Mouse (Mus musculus) hindbrain, embryonic 10.5 days (tissue): Measurements from ENCODE around the gene Aven. TPM values are rescaled to one million over a fixed set of nuclear protein-coding genes. Genes with fewer than 3 reads are reported as not detected.
A peak's percentile ranks its signal among the peaks of the same experiment; 100 is the strongest.

ENCODE experiments used
- DNase-seq: peaks from one replicate; pipeline ENCODE4 v3.0.0-alpha.2; 2017; ENCODE audit warnings: low spot score
- H3K27ac ChIP-seq: fragments of 300-500 bp; sonication (generic); 2 replicates; pipeline ENCODE4 v1.5.1; 2016; ENCODE audit warnings: mild to moderate bottlenecking, moderate library complexity
- H3K27me3 ChIP-seq: fragments of 300-500 bp; sonication (generic); 2 replicates; pipeline ENCODE4 v1.6.1; 2016; ENCODE audit warnings: mild to moderate bottlenecking; ENCODE audit not compliant: poor library complexity, insufficient read depth, severe bottlenecking
- H3K36me3 ChIP-seq: fragments of 300-500 bp; sonication (generic); 2 replicates; pipeline ENCODE4 v1.6.1; 2016; ENCODE audit warnings: mild to moderate bottlenecking, moderate library complexity
- H3K4me1 ChIP-seq: fragments of 300-500 bp; sonication (generic); replicated peaks from 2 replicates; pipeline ENCODE4 v1.6.1; 2016; ENCODE audit warnings: mild to moderate bottlenecking
- H3K4me3 ChIP-seq: fragments of 300-500 bp; sonication (generic); 2 replicates; pipeline ENCODE4 v1.5.1; 2016; ENCODE audit warnings: mild to moderate bottlenecking, moderate library complexity
- H3K9me3 ChIP-seq: fragments of 300-500 bp; sonication (generic); 2 replicates; pipeline ENCODE4 v1.6.1; 2016; ENCODE audit warnings: mild to moderate bottlenecking, moderate library complexity
- WGBS: fragments of 180-500 bp; shearing (Covaris S2); methylation state at CpG from one replicate; pipeline ENCODE4 v1.1.7; 2016; 5-methylcytosine and 5-hydroxymethylcytosine counted together
- polyA plus RNA-seq: library from polyadenylated mRNA; unstranded; fragments of >200 nt; fragmentation: Nextera tagmentation; extraction: Ambion mirVana; gene quantifications from 2 replicates; pipeline ENCODE4 v1.2.1, GENCODE M21; 2016

Aven gene
- polyA plus RNA-seq, 1 experiment from 2014 or later, result 7.4 TPM

GRCm38 (mm10) chr2:112497851-112498250 lies 5.1 kb downstream of the Aven start:
- Histone ChIP-seq H3K4me3 (no peak overlapping the region), H3K36me3 (no peaks in the 10 kb centered on the region), H3K27me3 (no peaks in the 10 kb centered on the region), H3K9me3 (no peaks in the 10 kb centered on the region), H3K27ac (no peak overlapping the region), H3K4me1 (peaks cover 19% of the 10 kb centered on the region)
- 76% methylated on average over 7 of the region's 7 CpGs for WGBS
- no peak for DNase-seq

GRCm38 (mm10) chr2:112501209-112501608 lies 8.4 kb downstream of the Aven start:
- Histone ChIP-seq H3K4me1 (peaks cover 9% of the 10 kb centered on the region), H3K4me3 (no peak overlapping the region), H3K27me3 (no peaks in the 10 kb centered on the region), H3K9me3 (no peaks in the 10 kb centered on the region), H3K27ac (no peak overlapping the region; the same call in 1 of the 2 replicates), H3K36me3 (no peaks in the 10 kb centered on the region)
- WGBS, result 10% methylated on average over 6 of the region's 6 CpGs
- peak; percentile 70 for DNase-seq

DNA sequence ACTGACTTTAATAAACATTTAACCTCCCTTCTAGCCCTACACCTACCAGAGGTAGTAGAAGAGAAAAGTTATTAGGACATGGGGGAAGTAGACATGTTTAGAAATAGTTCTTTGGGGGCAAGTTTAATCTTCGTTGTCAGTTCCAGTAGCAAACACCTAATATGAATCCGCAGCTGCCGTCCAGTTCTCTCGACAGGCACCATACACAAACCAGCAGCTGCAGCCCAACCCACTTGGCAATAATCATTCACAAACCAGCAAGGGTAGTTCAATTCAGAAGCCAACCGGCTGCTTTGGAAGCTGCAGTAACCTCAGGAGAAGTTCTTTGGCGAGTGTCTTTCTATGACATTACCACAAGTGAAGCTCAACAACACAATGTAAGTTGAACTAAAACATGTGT lies 11.2 kb downstream of the Aven start:
- Histone ChIP-seq H3K4me1 (peaks cover 9% of the 10 kb centered on the region), H3K27me3 (no peaks in the 10 kb centered on the region), H3K27ac (no peak overlapping the region), H3K4me3 (no peak overlapping the region), H3K36me3 (no peaks in the 10 kb centered on the region), H3K9me3 (no peaks in the 10 kb centered on the region)
- WGBS, result 92% methylated on average over 6 of the region's 6 CpGs
- DNase-seq, result no peak

- Histone ChIP-seq H3K36me3 (no peaks in the 10 kb centered on the region), H3K4me1 (no peaks in the 10 kb centered on the region), H3K27ac (no peak overlapping the region), H3K27me3 (no peaks in the 10 kb centered on the region), H3K4me3 (no peak overlapping the region), H3K9me3 (no peaks in the 10 kb centered on the region)
- 84% methylated on average over 5 of the region's 5 CpGs for WGBS
- no peak for DNase-seq
Observed at GRCm38 (mm10) chr2:112506841-112507435, 14.2 kb downstream of the Aven start.

- Histone ChIP-seq H3K27me3 (no peaks in the 10 kb centered on the region), H3K36me3 (no peaks in the 10 kb centered on the region), H3K9me3 (no peaks in the 10 kb centered on the region), H3K4me1 (no peaks in the 10 kb centered on the region), H3K27ac (no peak overlapping the region), H3K4me3 (no peak overlapping the region)
- 95% methylated on average over 1 of the region's 1 CpGs for WGBS
- DNase-seq, result no peak
Observed at GRCm38 (mm10) chr2:112507444-112507843, 14.7 kb downstream of the Aven start.

DNA sequence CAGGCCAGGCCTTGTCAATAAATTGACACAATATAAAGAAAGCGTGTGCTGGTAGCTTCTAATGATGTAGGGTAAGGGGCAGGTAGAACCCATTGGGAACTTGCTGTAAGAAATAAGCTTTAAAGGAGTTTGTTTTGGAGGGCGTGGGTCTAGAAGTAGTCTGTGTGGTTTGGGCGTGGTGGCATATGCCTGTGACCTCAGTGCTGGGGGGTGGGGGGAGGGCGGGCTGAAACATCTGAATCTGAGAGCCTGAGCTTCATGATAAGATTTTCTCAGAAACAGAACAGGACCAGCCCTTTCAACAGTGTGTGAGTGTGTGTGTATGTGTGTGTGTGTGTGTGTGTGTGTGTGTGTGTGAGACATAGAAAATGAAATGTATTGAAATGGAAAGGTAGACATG lies 17.4 kb downstream of the Aven start:
- DNase-seq, result no peak
- no peak overlapping the region for H3K4me3 ChIP-seq
- 90% methylated on average over 4 of the region's 4 CpGs for WGBS
- H3K36me3 ChIP-seq, result no peaks in the 10 kb centered on the region
- H3K4me1 ChIP-seq, result no peaks in the 10 kb centered on the region
- H3K27ac ChIP-seq, result no peak overlapping the region
- no peaks in the 10 kb centered on the region for H3K27me3 ChIP-seq
- no peaks in the 10 kb centered on the region for H3K9me3 ChIP-seq

GRCm38 (mm10) chr2:112513036-112513435 lies 20.3 kb downstream of the Aven start:
- no peaks in the 10 kb centered on the region for H3K36me3 ChIP-seq
- H3K9me3 ChIP-seq, result no peaks in the 10 kb centered on the region
- no peak for DNase-seq
- H3K27ac ChIP-seq, result no peak overlapping the region
- no peak overlapping the region for H3K4me3 ChIP-seq
- WGBS, result 92% methylated on average over 1 of the region's 1 CpGs
- no peaks in the 10 kb centered on the region for H3K27me3 ChIP-seq
- H3K4me1 ChIP-seq, result no peaks in the 10 kb centered on the region

GRCm38 (mm10) chr2:112516728-112517127 lies 24.0 kb downstream of the Aven start:
- 94% methylated on average over 3 of the region's 3 CpGs for WGBS
- Histone ChIP-seq H3K27ac (no peak overlapping the region), H3K27me3 (no peaks in the 10 kb centered on the region), H3K4me3 (no peak overlapping the region), H3K4me1 (no peaks in the 10 kb centered on the region), H3K36me3 (no peaks in the 10 kb centered on the region), H3K9me3 (no peaks in the 10 kb centered on the region)
- DNase-seq, result no peak

- Histone ChIP-seq H3K27ac (no peak overlapping the region), H3K9me3 (no peaks in the 10 kb centered on the region)
- 94% methylated on average over 3 of the region's 3 CpGs for WGBS
Observed at GRCm38 (mm10) chr2:112517218-112517617, 24.5 kb downstream of the Aven start.

GRCm38 (mm10) chr2:112518541-112518940 lies 25.8 kb downstream of the Aven start:
- no peak for DNase-seq

More at GRCm38 (mm10) chr2:112517218-112517617, 24.5 kb downstream of the Aven start:
- Histone ChIP-seq H3K4me3 (no peak overlapping the region), H3K27me3 (no peaks in the 10 kb centered on the region), H3K36me3 (no peaks in the 10 kb centered on the region), H3K4me1 (no peaks in the 10 kb centered on the region)
- DNase-seq, result no peak

DNA sequence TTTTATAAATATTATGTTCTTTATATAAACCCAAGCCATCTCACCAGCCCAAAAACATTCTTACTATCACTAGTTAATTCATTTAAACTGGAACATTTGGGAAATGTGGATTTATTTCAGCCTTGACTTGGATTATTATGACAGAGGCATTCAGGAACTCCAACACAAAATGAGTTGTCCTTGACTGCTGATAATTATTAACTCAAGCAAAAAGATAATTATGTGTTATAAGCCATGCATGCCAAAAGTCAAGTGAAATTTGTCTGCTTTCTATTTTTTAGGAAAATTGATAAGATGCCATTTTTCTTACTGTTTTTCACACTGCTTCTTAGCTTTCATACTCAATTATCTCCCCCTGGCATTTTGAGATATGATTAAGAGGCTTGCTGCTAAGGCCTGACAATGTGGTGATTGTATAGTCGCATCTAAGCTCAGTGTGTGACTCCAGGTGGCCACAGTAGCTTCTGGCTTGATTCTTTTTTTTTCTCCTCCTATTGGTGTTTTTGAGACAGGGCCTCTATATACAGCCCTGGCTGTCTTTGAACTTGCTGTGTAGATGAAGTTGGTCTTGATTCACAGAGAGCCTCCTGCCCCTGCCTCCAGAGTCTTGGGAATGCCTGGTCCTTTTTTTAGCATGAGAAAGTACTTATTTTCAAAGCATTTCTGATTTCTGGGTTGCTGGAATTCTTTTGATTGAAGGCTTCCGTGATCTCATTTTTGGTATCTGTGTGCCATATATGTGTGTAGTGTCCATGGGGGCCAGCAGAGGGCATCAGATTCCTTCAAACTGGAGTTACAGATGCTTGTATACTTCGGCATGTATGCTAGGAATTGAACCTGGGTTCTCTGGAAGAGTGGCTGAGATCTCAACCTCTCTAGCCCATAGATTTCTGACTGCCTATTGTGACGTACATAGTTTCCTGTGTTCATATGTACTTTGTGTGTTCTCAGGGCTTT lies 28.0 kb downstream of the Aven start:
- Histone ChIP-seq H3K27ac (no peak overlapping the region), H3K4me3 (no peak overlapping the region), H3K9me3 (no peaks in the 10 kb centered on the region), H3K36me3 (no peaks in the 10 kb centered on the region), H3K4me1 (no peaks in the 10 kb centered on the region), H3K27me3 (no peaks in the 10 kb centered on the region)
- WGBS, result 89% methylated on average over 4 of the region's 4 CpGs
- no peak for DNase-seq

More at GRCm38 (mm10) chr2:112518541-112518940, 25.8 kb downstream of the Aven start:
- Histone ChIP-seq H3K9me3 (no peaks in the 10 kb centered on the region), H3K36me3 (no peaks in the 10 kb centered on the region), H3K27ac (no peak overlapping the region), H3K27me3 (no peaks in the 10 kb centered on the region), H3K4me1 (no peaks in the 10 kb centered on the region), H3K4me3 (no peak overlapping the region)

GRCm38 (mm10) chr2:112526933-112527332 lies 34.2 kb downstream of the Aven start:
- Histone ChIP-seq H3K27me3 (no peaks in the 10 kb centered on the region), H3K9me3 (no peaks in the 10 kb centered on the region), H3K4me1 (no peaks in the 10 kb centered on the region), H3K27ac (no peak overlapping the region), H3K36me3 (no peaks in the 10 kb centered on the region), H3K4me3 (no peak overlapping the region)
- DNase-seq, result no peak
- WGBS, result 91% methylated on average over 3 of the region's 3 CpGs

GRCm38 (mm10) chr2:112532812-112533496 lies 40.2 kb downstream of the Aven start:
- DNase-seq, result no peak
- WGBS, result 84% methylated on average over 10 of the region's 10 CpGs
- H3K27ac ChIP-seq, result no peak overlapping the region
- H3K36me3 ChIP-seq, result no peaks in the 10 kb centered on the region
- no peaks in the 10 kb centered on the region for H3K9me3 ChIP-seq
- 0 out of 2 replicates have a peak, but pooled peaks cover 4% of the 10 kb centered on the region for H3K4me1 ChIP-seq
- H3K4me3 ChIP-seq, result no peak overlapping the region
- no peaks in the 10 kb centered on the region for H3K27me3 ChIP-seq
